Mouse (Mus musculus) neutrophil, adult 65 days (primary cell): ENCODE results near the gene Naxd. TPM values are rescaled to one million over a fixed set of nuclear protein-coding genes. Genes with fewer than 3 reads are reported as not detected.

Experiments used
- total RNA-seq: library from RNA; stranded (reverse); gene quantifications from 2 replicates; pipeline ENCODE4 v1.2.4, GENCODE M21; 2023

Gene Naxd
- 36.4 and 38.9 TPM in 2 replicates for total RNA-seq

GRCm38 (mm10) chr8:11497017-11497990 is at the start of gene Naxd:
Gene Naxd (plus strand): TSS chr8:11497506.

GRCm38 (mm10) chr8:11477811-11478761 is 19.2 kb upstream of the Naxd start, which contains the start of gene Rab20:
Gene Rab20 (minus strand): TSS chr8:11478710.

GRCm38 (mm10) chr8:11550281-11550948 is 53.1 kb downstream of the Naxd start, which contains the start of gene Cars2:
Gene Cars2 (minus strand): TSS chr8:11550783.

GRCm38 (mm10) chr8:11554799-11555719 is 57.8 kb downstream of the Naxd start, which contains the start of gene Ing1:
Gene Ing1 (plus strand): TSS chr8:11555571.

Other genes starting within 250 kb of the Naxd start
- 0.20 and 0.54 TPM in 2 replicates for gene Col4a2, start 184.7 kb upstream of the Naxd start, total RNA-seq
- 0.54 and 1.4 TPM in 2 replicates for gene Col4a1, start 184.7 kb upstream of the Naxd start, total RNA-seq
- 64.9 and 67.3 TPM in 2 replicates for gene Rab20, start 18.8 kb upstream of the Naxd start, total RNA-seq
- gene Cars2, start 53.3 kb downstream of the Naxd start, total RNA-seq = 14.6 and 25.1 TPM in 2 replicates
- gene Ing1, start 58.1 kb downstream of the Naxd start, total RNA-seq = 55.6 and 56.3 TPM in 2 replicates
- 17.5 and 26.4 TPM in 2 replicates for gene Ankrd10, start 138.3 kb downstream of the Naxd start, total RNA-seq
- not detected in 2 replicates for gene 1700016D06Rik, start 203.6 kb downstream of the Naxd start, total RNA-seq
- 42.4 and 53.5 TPM in 2 replicates for gene Arhgef7, start 230.2 kb downstream of the Naxd start, total RNA-seq